Mouse (Mus musculus) intestine, embryonic 14.5 days (tissue): Measurements from ENCODE around the gene Muc13. TPM values are rescaled to one million over a fixed set of nuclear protein-coding genes. Genes with fewer than 3 reads are reported as not detected.

Experiments used
- ATAC-seq: fragments of 200-750 bp; cut with Nextera tagmentation; replicated peaks from 2 replicates; pipeline ENCODE4 v1.8.0; 2017; ENCODE audit warnings: low read depth, moderate number of reproducible peaks, moderate TSS enrichment, moderate library complexity; ENCODE audit not compliant: low FRiP score, low TSS enrichment
- DNase-seq: peaks from one replicate; pipeline ENCODE4 v3.0.0-alpha.2; 2018; ENCODE audit warnings: low spot score
- H3K27ac ChIP-seq: fragments of 300-500 bp; sonication (generic); 2 replicates; pipeline ENCODE4 v1.5.1; 2014; ENCODE audit warnings: low read depth, mild to moderate bottlenecking, control low read depth
- H3K27me3 ChIP-seq: fragments of 300-500 bp; sonication (generic); replicated peaks from 2 replicates; pipeline ENCODE4 v1.6.1; 2014; ENCODE audit warnings: low read length, control low read depth; ENCODE audit not compliant: control insufficient read depth, insufficient read depth
- H3K36me3 ChIP-seq: fragments of 300-500 bp; sonication (generic); 2 replicates; pipeline ENCODE4 v1.6.1; 2014; ENCODE audit warnings: low read length, control low read depth; ENCODE audit not compliant: control insufficient read depth, insufficient read depth
- H3K4me1 ChIP-seq: fragments of 300-500 bp; sonication (generic); replicated peaks from 2 replicates; pipeline ENCODE4 v1.6.1; 2014; ENCODE audit warnings: low read length, control low read depth, mixed read lengths; ENCODE audit not compliant: control insufficient read depth, insufficient read depth
- H3K4me2 ChIP-seq: fragments of 300-500 bp; sonication (generic); 2 replicates; pipeline ENCODE4 v1.6.1; 2014; ENCODE audit warnings: low read length
- H3K4me3 ChIP-seq: fragments of 300-500 bp; sonication (generic); 2 replicates; pipeline ENCODE4 v1.5.1; 2014; ENCODE audit warnings: low read depth, low read length, control low read depth, mixed read lengths
- H3K9ac ChIP-seq: fragments of 300-500 bp; sonication (generic); 2 replicates; pipeline ENCODE4 v1.6.1; 2014; ENCODE audit warnings: mild to moderate bottlenecking, low read length
- H3K9me3 ChIP-seq: fragments of 300-500 bp; sonication (generic); 2 replicates; pipeline ENCODE4 v1.6.1; 2016; ENCODE audit warnings: low read length, control low read depth; ENCODE audit not compliant: control insufficient read depth
- WGBS: fragments of 180-500 bp; shearing (Covaris S2); extraction: QIAGEN DNeasy Blood & Tissue Kit; methylation state at CpG from one replicate; pipeline ENCODE4 v1.1.7; 2014; 5-methylcytosine and 5-hydroxymethylcytosine counted together
- polyA plus RNA-seq: library from polyadenylated mRNA; unstranded; fragments of >200 nt; fragmentation: Nextera tagmentation; extraction: Ambion mirVana; gene quantifications from 2 replicates; pipeline ENCODE4 v1.2.1, GENCODE M21; 2014

The Muc13 gene
- polyA plus RNA-seq, 1 experiment from 2014 or later, result 105 TPM

DNA sequence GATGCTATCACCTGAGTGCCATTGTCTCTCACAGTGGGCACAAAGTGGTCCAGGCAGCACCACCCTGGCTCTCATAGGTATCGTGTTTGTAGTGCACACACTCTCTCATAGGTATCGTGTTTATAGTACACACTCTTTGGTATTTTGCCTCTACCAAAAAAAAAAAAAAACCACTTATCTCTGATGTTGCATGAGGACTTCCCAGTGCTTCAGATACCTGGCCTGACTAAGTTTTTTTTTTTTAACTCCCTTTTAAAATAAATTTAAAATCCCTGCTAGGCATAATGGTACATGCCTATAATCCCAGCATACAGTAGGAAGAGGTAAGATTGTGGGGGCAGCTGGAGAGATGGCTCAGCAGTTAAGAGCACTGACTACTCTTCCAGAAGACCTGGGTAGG is 28.4 kb upstream of the Muc13 start:
- H3K27me3 ChIP-seq, result no peaks in the 10 kb centered on the region
- peaks cover 32% of the 10 kb centered on the region for H3K36me3 ChIP-seq
- no peak for ATAC-seq
- H3K4me3 ChIP-seq, result no peak overlapping the region
- H3K4me1 ChIP-seq, result no peaks in the 10 kb centered on the region
- H3K9me3 ChIP-seq, result no peaks in the 10 kb centered on the region
- DNase-seq, result no peak
- H3K27ac ChIP-seq, result peak overlapping the region; percentile 66; the same call in 1 of the 2 replicates
- no peak overlapping the region for H3K4me2 ChIP-seq
- WGBS, result 91% methylated on average over 2 of the region's 2 CpGs
- no peak overlapping the region for H3K9ac ChIP-seq

DNA sequence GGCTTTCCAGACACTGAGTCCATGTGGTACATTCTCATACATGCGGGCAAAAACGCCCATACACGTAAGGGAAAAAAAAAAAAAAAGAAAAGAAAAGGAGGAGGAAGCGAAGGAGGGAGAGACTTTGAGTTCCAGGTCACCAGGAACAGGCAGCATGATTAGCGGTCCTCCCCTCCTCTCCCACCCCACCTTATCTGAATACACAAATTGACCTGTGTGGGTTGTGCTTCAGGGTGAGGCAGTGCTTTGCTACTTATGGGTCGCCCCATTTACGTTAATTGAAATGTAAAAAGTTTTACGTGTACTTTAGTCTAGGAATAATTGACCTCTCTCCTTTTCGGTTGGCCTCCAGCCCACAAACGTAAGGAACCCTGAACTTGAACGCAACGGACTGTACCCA is 27.5 kb upstream of the Muc13 start:
- Histone ChIP-seq H3K9ac (no peak overlapping the region), H3K9me3 (no peaks in the 10 kb centered on the region), H3K4me3 (no peak overlapping the region), H3K4me1 (no peaks in the 10 kb centered on the region), H3K27me3 (no peaks in the 10 kb centered on the region), H3K4me2 (no peak overlapping the region), H3K27ac (no peak overlapping the region), H3K36me3 (peaks cover 24% of the 10 kb centered on the region)
- DNase-seq (no peak), ATAC-seq (no peak)
- 84% methylated on average over 12 of the region's 12 CpGs for WGBS

DNA sequence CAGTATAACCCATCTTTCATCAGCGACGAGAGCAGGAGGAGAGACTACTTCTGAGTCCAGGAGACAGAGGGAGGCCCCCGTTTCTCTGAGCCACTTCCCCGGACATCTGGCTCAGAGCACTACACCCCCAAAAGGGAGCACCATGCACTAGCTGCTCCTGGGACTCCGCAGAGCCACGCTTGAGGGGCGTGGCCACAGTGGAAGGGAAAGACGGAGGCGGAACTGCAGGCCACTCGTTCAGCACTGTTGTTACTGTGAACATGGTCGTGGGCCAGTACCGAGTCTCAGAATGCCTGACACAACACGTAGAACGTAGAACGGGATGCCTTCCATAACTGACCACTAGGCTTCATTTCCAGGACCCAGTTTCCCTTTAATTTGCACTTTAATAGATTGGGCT is 27.1 kb upstream of the Muc13 start:
- ATAC-seq (no peak), DNase-seq (no peak)
- Histone ChIP-seq H3K4me2 (no peak overlapping the region), H3K9me3 (no peaks in the 10 kb centered on the region), H3K27ac (no peak overlapping the region), H3K9ac (no peak overlapping the region), H3K4me3 (no peak overlapping the region), H3K27me3 (no peaks in the 10 kb centered on the region), H3K36me3 (peaks cover 20% of the 10 kb centered on the region), H3K4me1 (no peaks in the 10 kb centered on the region)
- 66% methylated on average over 15 of the region's 15 CpGs for WGBS

DNA sequence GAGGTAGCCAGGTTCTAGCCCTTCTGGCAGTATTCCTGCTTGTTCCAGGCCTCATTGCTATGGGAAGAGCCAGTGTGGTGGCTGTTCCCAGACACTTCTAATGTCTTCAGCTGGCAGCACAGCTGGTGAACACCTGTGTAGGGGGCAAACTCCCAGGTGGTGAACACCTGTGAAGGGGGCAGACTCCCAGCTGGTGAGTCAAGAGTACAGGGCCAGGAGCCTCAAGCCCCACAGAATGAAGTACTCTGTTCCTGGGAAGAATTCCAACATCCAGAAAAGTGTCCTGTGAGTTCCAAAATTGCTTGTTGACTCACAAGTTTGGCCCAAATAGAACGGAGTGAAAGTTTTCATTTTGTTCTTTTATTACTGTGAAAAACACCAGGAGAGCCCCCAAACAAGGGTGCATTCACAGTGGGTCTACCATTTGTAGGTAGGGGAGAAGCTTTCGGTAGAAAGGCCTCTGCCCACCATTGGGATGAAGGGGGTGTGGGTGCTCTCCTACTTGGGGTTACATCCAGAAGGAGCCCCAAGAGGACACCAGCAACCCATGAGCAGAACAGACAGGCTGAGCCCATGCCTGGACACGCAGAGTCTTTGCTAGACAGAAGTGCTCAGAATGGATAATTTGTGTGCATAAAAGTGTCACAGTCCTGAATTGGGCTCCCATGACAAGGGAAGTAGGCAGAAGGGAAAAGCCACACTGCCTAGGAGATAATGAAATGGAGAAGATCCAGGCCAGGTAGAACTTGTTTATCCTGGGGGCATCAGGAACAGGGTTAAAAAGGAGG is 25.2 kb upstream of the Muc13 start:
- no peak overlapping the region for H3K4me2 ChIP-seq
- H3K4me3 ChIP-seq, result no peak overlapping the region
- no peaks in the 10 kb centered on the region for H3K9me3 ChIP-seq
- no peak for ATAC-seq
- H3K27me3 ChIP-seq, result no peaks in the 10 kb centered on the region
- H3K36me3 ChIP-seq, result peaks cover 11% of the 10 kb centered on the region; the same call in 1 of the 2 replicates
- DNase-seq, result no peak
- H3K27ac ChIP-seq, result no peak overlapping the region
- WGBS, result 91% methylated on average over 3 of the region's 3 CpGs
- no peaks in the 10 kb centered on the region for H3K4me1 ChIP-seq
- H3K9ac ChIP-seq, result no peak overlapping the region

DNA sequence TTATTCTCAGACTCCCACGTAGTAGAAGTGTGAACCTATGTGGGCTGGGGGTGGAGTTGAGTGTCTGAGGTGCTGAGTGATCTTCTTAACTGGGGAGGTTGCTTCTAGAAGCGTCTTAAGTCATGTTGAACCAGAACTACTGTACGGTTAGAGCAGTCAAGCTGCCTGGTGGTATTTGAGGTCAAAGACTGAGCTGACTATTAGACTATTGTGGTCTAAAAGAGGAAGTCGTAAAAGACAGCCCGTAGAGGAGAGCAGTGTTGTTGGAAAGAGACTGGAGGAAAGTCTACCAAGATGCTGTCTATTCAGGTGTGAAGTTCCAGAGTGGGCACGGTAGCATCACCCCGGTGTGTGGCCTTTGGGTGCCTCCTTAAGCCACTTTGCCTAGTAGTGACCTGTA is 24.0 kb upstream of the Muc13 start:
- 73% methylated on average over 7 of the region's 7 CpGs for WGBS
- Histone ChIP-seq H3K4me2 (no peak overlapping the region), H3K36me3 (peaks cover 11% of the 10 kb centered on the region; the same call in 1 of the 2 replicates), H3K27ac (no peak overlapping the region), H3K4me3 (no peak overlapping the region), H3K9me3 (no peaks in the 10 kb centered on the region), H3K27me3 (no peaks in the 10 kb centered on the region), H3K4me1 (no peaks in the 10 kb centered on the region), H3K9ac (no peak overlapping the region)
- no peak for ATAC-seq
- DNase-seq, result no peak

DNA sequence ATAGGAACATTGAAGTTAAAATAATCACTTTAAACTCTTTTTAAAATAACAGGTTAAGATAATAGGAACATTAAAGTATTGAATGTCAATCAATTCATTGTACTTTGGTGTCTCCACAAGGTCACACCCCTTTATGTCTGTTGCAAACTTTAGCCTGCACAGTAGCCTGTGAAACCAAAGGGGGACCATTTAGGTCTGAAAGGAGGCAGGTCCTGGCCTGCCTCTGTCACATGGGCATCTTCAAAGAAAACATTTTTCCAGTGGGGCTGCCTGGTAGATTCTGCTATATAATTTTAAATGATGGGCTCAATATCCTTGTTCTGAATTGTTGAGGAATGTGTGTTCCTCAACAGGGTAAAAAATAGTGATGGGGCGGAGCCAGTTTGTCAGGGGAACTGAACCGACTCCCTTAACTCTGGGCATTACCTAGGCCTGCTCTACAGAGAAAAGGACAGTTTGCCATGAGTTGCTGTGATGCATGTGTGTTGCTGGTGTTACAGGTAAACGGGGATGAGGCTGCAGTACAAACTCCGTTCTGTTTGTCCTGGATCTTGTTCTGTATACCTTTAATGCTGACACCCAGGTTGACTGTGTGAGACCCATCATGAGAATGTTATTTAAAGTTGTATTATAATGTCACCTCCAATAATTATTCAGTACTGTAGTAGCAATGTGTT is 22.9 kb upstream of the Muc13 start:
- Histone ChIP-seq H3K4me1 (no peaks in the 10 kb centered on the region), H3K27me3 (no peaks in the 10 kb centered on the region), H3K4me2 (no peak overlapping the region), H3K36me3 (peaks cover 11% of the 10 kb centered on the region; the same call in 1 of the 2 replicates), H3K27ac (no peak overlapping the region), H3K9ac (no peak overlapping the region), H3K4me3 (no peak overlapping the region), H3K9me3 (no peaks in the 10 kb centered on the region)
- 86% methylated on average over 4 of the region's 4 CpGs for WGBS
- DNase-seq (no peak), ATAC-seq (no peak)

DNA sequence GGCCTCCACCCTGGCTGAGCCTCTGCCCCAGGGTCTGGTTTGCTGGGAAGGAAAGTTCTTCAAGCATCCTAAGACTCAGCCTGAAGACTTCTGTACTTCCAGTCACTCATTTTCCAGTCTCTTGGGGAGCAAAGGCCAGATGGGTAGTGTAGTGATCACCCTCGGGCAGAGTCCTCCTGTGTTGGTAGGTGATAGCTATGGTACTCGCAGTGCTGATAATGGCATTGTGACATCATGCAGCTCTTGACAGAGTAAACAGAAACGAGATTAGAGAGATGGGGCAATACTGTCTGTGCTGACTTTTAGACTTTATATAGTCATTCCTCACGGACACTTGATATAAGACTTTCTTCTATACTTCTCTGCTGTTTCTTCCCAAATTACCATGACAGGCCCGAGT is 21.0 kb upstream of the Muc13 start:
- H3K4me1 ChIP-seq, result no peaks in the 10 kb centered on the region
- no peak overlapping the region for H3K27ac ChIP-seq
- no peak overlapping the region for H3K9ac ChIP-seq
- ATAC-seq (peak; percentile 56), DNase-seq (no peak)
- 71% methylated on average over 5 of the region's 5 CpGs for WGBS
- H3K4me2 ChIP-seq, result no peak overlapping the region
- H3K27me3 ChIP-seq, result no peaks in the 10 kb centered on the region
- H3K9me3 ChIP-seq, result no peaks in the 10 kb centered on the region
- H3K4me3 ChIP-seq, result no peak overlapping the region
- H3K36me3 ChIP-seq, result no peaks in the 10 kb centered on the region

DNA sequence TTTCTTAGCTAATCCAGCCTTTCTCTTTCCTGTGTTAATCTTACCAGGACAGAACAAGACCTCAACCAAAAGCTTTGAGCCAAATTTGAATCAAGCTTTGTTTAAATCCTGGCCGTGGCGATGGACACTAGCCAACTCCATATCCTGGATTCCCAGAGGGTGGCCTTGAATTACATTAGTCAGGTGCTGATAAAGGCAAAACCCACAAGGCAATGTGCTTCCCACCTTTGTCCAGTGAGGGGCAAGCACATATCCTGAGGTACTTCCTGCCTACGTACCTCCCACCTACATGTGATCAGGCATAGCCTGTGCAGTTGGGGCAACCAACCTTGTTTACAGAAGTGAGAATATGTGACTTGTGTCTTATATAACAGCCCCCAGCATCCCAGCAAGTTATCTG is 18.9 kb upstream of the Muc13 start:
- no peaks in the 10 kb centered on the region for H3K4me1 ChIP-seq

More for the DNA sequence above, 18.9 kb upstream of the Muc13 start:
- Histone ChIP-seq H3K27ac (no peak overlapping the region), H3K9me3 (no peaks in the 10 kb centered on the region), H3K4me3 (no peak overlapping the region), H3K27me3 (no peaks in the 10 kb centered on the region), H3K4me2 (no peak overlapping the region), H3K36me3 (no peaks in the 10 kb centered on the region), H3K9ac (no peak overlapping the region)
- WGBS, result 69% methylated on average over 3 of the region's 3 CpGs
- ATAC-seq (no peak), DNase-seq (no peak)
